Mouse (Mus musculus) spleen, postnatal 4 days (tissue): ENCODE data around the gene Rpl32.
A peak's percentile ranks its signal among the peaks of the same experiment; 100 is the strongest.

ENCODE experiments used
- DNase-seq, 2 experiments: peaks; one replicate each; pipeline ENCODE4 v3.0.0; 2022; ENCODE audit warnings: low spot score in 2 of 2

Gene Rpl32

GRCm38 (mm10) chr6:115815041-115815440, 6.5 kb upstream of the Rpl32 start:
- no peak for DNase-seq

GRCm38 (mm10) chr6:115814104-115814503, 5.6 kb upstream of the Rpl32 start:
- peak; percentile 72 to 82 for DNase-seq

- no peak for DNase-seq
These were observed 3.1 kb upstream of the Rpl32 start for GRCm38 (mm10) chr6:115811606-115812005.

- no peak for DNase-seq
These were observed 405 bp downstream of the Rpl32 start for GRCm38 (mm10) chr6:115808196-115808487.

GRCm38 (mm10) chr6:115807464-115808195, 917 bp downstream of the Rpl32 start:
- DNase-seq, result no peak

- no peak for DNase-seq
These were observed 3.9 kb downstream of the Rpl32 start for GRCm38 (mm10) chr6:115804432-115805192.

GRCm38 (mm10) chr6:115803541-115804382, 4.8 kb downstream of the Rpl32 start:
- DNase-seq, result peak; percentile 65 to 79

GRCm38 (mm10) chr6:115801811-115802210, 6.7 kb downstream of the Rpl32 start:
- DNase-seq, result no peak

GRCm38 (mm10) chr6:115792691-115793215, 15.8 kb downstream of the Rpl32 start:
- no peak for DNase-seq

- DNase-seq, result no peak
These were observed 16.5 kb downstream of the Rpl32 start for GRCm38 (mm10) chr6:115791842-115792686.

GRCm38 (mm10) chr6:115791016-115791415, 17.5 kb downstream of the Rpl32 start:
- no peak for DNase-seq

GRCm38 (mm10) chr6:115782781-115783180, 25.8 kb downstream of the Rpl32 start:
- no peak for DNase-seq

GRCm38 (mm10) chr6:115776363-115776762, 32.2 kb downstream of the Rpl32 start:
- DNase-seq, result no peak

GRCm38 (mm10) chr6:115775838-115776237, 32.7 kb downstream of the Rpl32 start:
- no peak for DNase-seq

- peak; percentile 41 to 81 for DNase-seq
These were observed 34.0 kb downstream of the Rpl32 start, which contains the start of gene Cand2 for GRCm38 (mm10) chr6:115774501-115774921. Cand2 (plus strand) TSS chr6:115774538.

GRCm38 (mm10) chr6:115773966-115774413, 34.6 kb downstream of the Rpl32 start:
- DNase-seq, result no peak

- no peak for DNase-seq
These were observed 35.9 kb downstream of the Rpl32 start for GRCm38 (mm10) chr6:115772604-115773003.

GRCm38 (mm10) chr6:115772201-115772600, 36.3 kb downstream of the Rpl32 start:
- DNase-seq, result no peak

- no peak for DNase-seq
These were observed 37.7 kb downstream of the Rpl32 start for GRCm38 (mm10) chr6:115770852-115771251.

- DNase-seq, result no peak
These were observed 38.4 kb downstream of the Rpl32 start for GRCm38 (mm10) chr6:115770059-115770670.

GRCm38 (mm10) chr6:115768207-115768606, 40.3 kb downstream of the Rpl32 start:
- no peak for DNase-seq
